Mouse (Mus musculus) cerebellum, postnatal 25 days (tissue): ENCODE data around the gene Cdan1.
"Not testable (repeated sequence)": the region's sequence is repeated elsewhere in the genome, so short reads cannot be mapped to it uniquely, and the experiment has no call there.

ENCODE experiments used
- DNase-seq, 2 experiments: peaks; one replicate each; pipeline ENCODE4 v3.0.0; 2021; ENCODE audit warnings: mixed read lengths in 2 of 2

The Cdan1 gene

GRCm38 (mm10) chr2:120745496-120745895 is 104.4 kb downstream of the Cdan1 start:
- peak; percentile 18 to 22 for DNase-seq

- DNase-seq, result no peak
Measured at GRCm38 (mm10) chr2:120731877-120732530, 117.9 kb downstream of the Cdan1 start.

- peak; percentile 95 to 97 for DNase-seq
Measured at GRCm38 (mm10) chr2:120731167-120731862, 118.6 kb downstream of the Cdan1 start.

GRCm38 (mm10) chr2:120730639-120731166 is 119.2 kb downstream of the Cdan1 start:
- no peak for DNase-seq

GRCm38 (mm10) chr2:120729775-120730585 is 119.9 kb downstream of the Cdan1 start:
- peak; percentile 35 to 44 for DNase-seq

- no peak for DNase-seq
Measured at GRCm38 (mm10) chr2:120724176-120724575, 125.8 kb downstream of the Cdan1 start.

- DNase-seq, result no peak
Measured at GRCm38 (mm10) chr2:120723621-120724020, 126.3 kb downstream of the Cdan1 start.

- DNase-seq, result no peak
Measured at GRCm38 (mm10) chr2:120722491-120722890, 127.4 kb downstream of the Cdan1 start.

GRCm38 (mm10) chr2:120721911-120722310 is 128.0 kb downstream of the Cdan1 start:
- DNase-seq, result no peak

- DNase-seq, result no peak
Measured at GRCm38 (mm10) chr2:120720821-120721220, 129.1 kb downstream of the Cdan1 start.

GRCm38 (mm10) chr2:120718496-120718895 is 131.4 kb downstream of the Cdan1 start:
- no peak for DNase-seq

- no peak for DNase-seq
Measured at GRCm38 (mm10) chr2:120713441-120713840, 136.5 kb downstream of the Cdan1 start.

- no peak for DNase-seq
Measured at GRCm38 (mm10) chr2:120710948-120711347, 139.0 kb downstream of the Cdan1 start.

GRCm38 (mm10) chr2:120710154-120710553 is 139.8 kb downstream of the Cdan1 start:
- DNase-seq, result no peak

- no peak for DNase-seq
Measured at GRCm38 (mm10) chr2:120707041-120707440, 142.9 kb downstream of the Cdan1 start.

- DNase-seq, result no peak
Measured at GRCm38 (mm10) chr2:120702675-120703074, 147.3 kb downstream of the Cdan1 start.

- no peak for DNase-seq
Measured at GRCm38 (mm10) chr2:120700379-120700885, 149.5 kb downstream of the Cdan1 start.

- no peak for DNase-seq
Measured at GRCm38 (mm10) chr2:120697767-120698166, 152.2 kb downstream of the Cdan1 start.

- DNase-seq, result not testable (repeated sequence)
Measured at GRCm38 (mm10) chr2:120681151-120681550, 168.8 kb downstream of the Cdan1 start.

GRCm38 (mm10) chr2:120670253-120670652 is 179.7 kb downstream of the Cdan1 start:
- no peak for DNase-seq

GRCm38 (mm10) chr2:120667446-120667845 is 182.5 kb downstream of the Cdan1 start:
- no peak for DNase-seq
